Mouse (Mus musculus) cerebellum, adult 2 months (tissue): ENCODE data around the gene Gpi1. TPM values are rescaled to one million over a fixed set of nuclear protein-coding genes. Genes with fewer than 3 reads are reported as not detected.
"Not testable (repeated sequence)": the region's sequence is repeated elsewhere in the genome, so short reads cannot be mapped to it uniquely, and the experiment has no call there.

Source experiments
- DNase-seq, 2 experiments: peaks; one replicate each; pipeline ENCODE4 v3.0.0; 2021
- H3K27ac ChIP-seq: fragments of 200-500 bp; 2 replicates; pipeline ENCODE4 v1.5.1; 2012; ENCODE audit warnings: low read length, control low read depth, inconsistent platforms; ENCODE audit not compliant: insufficient read depth
- H3K27me3 ChIP-seq: fragments of 200-500 bp; 2 replicates; pipeline ENCODE4 v1.6.1; 2012; ENCODE audit warnings: inconsistent platforms, mild to moderate bottlenecking, low read length, moderate library complexity; ENCODE audit not compliant: control insufficient read depth, insufficient read depth
- H3K4me1 ChIP-seq: fragments of 200-500 bp; 2 replicates; pipeline ENCODE4 v1.6.1; 2011; ENCODE audit warnings: low read length; ENCODE audit not compliant: control insufficient read depth, insufficient read depth
- H3K4me3 ChIP-seq: fragments of 200-500 bp; replicated peaks from 2 replicates; pipeline ENCODE3; 2011; ENCODE audit warnings: mild to moderate bottlenecking, low read depth, low read length, control low read depth; ENCODE audit not compliant: insufficient read depth
- CTCF ChIP-seq: fragments of 200-500 bp; IDR thresholded peaks from 2 replicates; pipeline ENCODE4 v1.5.1; 2011; ENCODE audit warnings: low read depth, mild to moderate bottlenecking, control low read depth, low read length, moderate library complexity, borderline replicate concordance; ENCODE audit not compliant: insufficient read depth
- POLR2A ChIP-seq: fragments of 200-500 bp; IDR thresholded peaks from 2 replicates; pipeline ENCODE4 v1.6.1; 2011; ENCODE audit warnings: low read length, control low read depth, borderline replicate concordance; ENCODE audit not compliant: insufficient read depth
- WGBS: fragments of 180-500 bp; shearing (Covaris S2); methylation state at CpG from one replicate; pipeline ENCODE4 v1.1.7; 2018; 5-methylcytosine and 5-hydroxymethylcytosine counted together
- polyA plus RNA-seq: library from polyadenylated mRNA; depleted of rRNA; stranded (reverse); fragments of >200 nt; gene quantifications from 2 replicates; pipeline ENCODE4 v1.2.3, GENCODE M21; 2012

Gene Gpi1
- polyA plus RNA-seq, 1 experiment = 659 TPM

DNA sequence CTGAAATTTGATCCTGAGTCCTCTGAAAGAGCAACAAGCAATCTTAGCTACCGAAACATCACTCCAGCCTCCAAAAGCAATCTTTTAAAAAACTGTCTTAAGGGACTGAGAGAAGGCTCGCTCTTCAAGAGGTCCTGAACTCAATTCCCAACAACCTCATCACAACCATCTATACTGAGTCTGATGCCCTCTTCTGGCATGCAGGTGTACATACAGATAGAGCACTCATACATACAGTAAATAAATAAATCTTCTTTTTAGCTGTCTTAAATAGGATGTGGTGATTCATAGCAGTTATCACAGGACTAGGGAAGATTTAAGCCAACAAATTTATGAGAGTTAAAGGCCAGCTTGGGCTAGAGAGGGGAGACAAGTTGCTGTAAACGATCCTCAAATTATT is 34.5 kb downstream of the Gpi1 start:
- no peak for DNase-seq
- WGBS = 40% methylated on average over 3 of the region's 3 CpGs
- Histone ChIP-seq H3K27me3 (no peaks in the 10 kb centered on the region), H3K4me3 (peak overlapping the region; percentile 78), H3K4me1 (peaks cover 3% of the 10 kb centered on the region; the same call in 1 of the 2 replicates), H3K27ac (no peak overlapping the region)
- TF ChIP-seq POLR2A (no peak), CTCF (no peak)

DNA sequence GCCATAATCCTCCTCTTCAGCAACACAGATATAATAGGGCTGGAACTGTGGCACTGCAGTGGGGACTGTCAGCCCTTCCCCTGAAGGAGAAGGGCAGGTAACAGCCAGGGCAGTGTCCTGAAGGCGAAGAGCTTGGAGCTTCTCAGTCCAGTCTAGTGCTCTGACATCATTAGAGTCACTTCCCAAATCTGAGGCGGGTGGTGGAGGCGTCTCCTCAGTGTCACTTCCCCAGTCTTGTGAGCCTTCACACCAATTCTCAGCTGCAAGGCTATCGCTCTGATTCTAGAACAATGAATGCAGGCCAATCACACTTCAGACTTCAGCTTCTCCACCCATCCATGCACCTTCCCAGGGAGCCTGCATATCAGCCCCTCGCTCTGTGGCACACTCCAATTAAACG is 37.3 kb downstream of the Gpi1 start:
- 91% methylated on average over 6 of the region's 6 CpGs for WGBS
- H3K4me3 ChIP-seq = no peak overlapping the region
- DNase-seq = no peak
- H3K27ac ChIP-seq = no peak overlapping the region
- no peaks in the 10 kb centered on the region for H3K27me3 ChIP-seq
- no peak for TF ChIP-seq CTCF
- no peak for TF ChIP-seq POLR2A
- peaks cover 5% of the 10 kb centered on the region for H3K4me1 ChIP-seq

DNA sequence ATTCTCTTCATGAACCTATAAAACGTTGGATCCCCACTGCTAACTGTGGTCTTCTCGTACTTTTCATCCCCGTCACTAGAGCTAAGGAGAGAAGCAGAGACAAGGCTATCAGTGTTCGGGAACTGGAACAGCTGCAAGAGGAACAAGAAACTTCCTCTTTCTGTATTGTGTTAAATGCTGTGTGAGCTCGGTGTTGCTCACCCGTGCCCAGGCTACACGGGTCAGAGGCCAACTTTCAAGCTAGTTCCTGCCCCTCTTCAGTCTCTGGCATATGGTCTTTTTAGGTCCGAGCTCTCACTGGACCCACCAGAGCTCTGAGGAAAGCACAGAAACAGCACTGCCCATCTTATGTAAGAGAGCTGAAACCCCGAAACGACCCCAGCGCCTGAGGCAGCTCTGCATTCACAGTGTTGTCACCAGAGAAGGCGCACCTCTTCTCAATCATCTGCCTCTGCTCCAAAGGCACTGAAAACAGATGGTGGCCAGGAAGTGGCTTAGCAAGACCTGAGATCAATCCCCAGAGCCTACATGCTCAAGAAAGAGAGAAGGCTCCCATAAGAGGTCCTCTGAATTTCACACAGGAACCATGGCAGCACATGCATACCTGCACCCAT is 40.7 kb downstream of the Gpi1 start:
- no peak for DNase-seq
- no peaks in the 10 kb centered on the region for H3K27me3 ChIP-seq
- TF ChIP-seq CTCF (no peak), POLR2A (no peak)
- WGBS = 90% methylated on average over 12 of the region's 12 CpGs
- H3K4me1 ChIP-seq = peaks cover 15% of the 10 kb centered on the region
- H3K4me3 ChIP-seq = no peak overlapping the region
- 0 out of 2 replicates have a peak overlapping the region, but pooled peaks have one; percentile 21 for H3K27ac ChIP-seq

DNA sequence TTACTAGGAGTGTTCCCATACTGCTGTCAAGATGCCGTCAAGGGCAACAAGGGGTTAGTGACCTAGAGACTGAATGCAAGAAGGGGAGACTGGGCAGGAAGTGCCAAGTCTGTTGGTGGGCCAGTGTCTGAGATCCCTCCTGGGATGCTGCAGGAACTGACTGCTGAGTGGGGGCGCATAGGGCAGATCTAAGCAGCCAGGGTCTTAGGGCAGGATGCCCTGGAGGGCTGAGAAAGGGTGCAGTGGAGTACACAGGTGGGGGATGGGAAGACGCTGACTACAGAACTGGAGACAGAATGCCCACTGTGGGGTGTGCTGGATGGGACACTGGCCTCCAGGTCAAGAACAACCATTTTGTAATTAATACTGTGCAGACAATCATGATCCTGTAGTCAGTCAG is 46.3 kb downstream of the Gpi1 start:
- WGBS = 87% methylated on average over 3 of the region's 3 CpGs
- H3K27ac ChIP-seq = no peak overlapping the region
- TF ChIP-seq POLR2A = no peak
- no peak for TF ChIP-seq CTCF
- no peak for DNase-seq
- peaks cover 15% of the 10 kb centered on the region for H3K4me1 ChIP-seq
- H3K27me3 ChIP-seq = no peaks in the 10 kb centered on the region
- no peak overlapping the region for H3K4me3 ChIP-seq

DNA sequence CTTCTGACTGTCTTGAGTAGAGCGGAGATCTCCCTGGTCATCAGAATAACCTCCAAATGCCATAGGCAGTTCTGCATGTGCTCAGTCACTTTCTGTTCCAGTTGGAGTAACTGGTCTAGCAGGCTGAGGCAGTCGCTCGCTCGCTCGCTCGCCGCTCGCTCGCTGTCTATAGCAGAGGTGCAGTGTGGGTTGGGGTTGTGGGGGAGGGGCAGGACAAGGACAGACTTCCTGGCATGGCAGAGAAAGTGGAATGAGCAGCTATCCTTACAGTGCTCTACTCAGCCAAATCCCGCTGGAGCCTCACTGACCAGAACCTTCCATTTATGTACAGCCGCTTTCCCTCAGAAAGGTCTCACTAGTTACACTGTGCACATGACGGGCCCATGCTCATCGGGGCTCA is 46.8 kb downstream of the Gpi1 start:
- TF ChIP-seq CTCF (no peak), POLR2A (no peak)
- Histone ChIP-seq H3K27me3 (no peaks in the 10 kb centered on the region), H3K4me1 (peaks cover 15% of the 10 kb centered on the region), H3K4me3 (no peak overlapping the region), H3K27ac (no peak overlapping the region)
- 91% methylated on average over 13 of the region's 13 CpGs for WGBS
- no peak for DNase-seq

DNA sequence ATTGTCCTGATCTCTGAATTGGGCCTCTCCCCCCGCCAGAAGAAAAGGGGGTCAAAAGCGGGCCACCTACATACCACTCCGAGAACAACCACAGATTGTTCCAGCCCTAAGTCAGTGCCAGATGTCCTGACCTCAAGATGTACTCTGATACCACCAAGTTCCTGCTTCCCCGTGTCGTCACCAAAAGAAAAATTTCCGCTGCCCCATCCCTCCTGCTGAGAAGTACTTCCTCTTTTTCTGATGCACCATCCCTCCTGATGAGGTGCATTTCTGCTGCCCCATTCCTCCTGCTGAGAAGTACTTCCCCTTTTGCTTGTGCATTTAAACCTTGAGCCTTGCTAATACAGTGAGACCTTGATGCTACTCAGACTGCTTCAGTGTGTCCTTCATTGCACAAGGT is 53.9 kb downstream of the Gpi1 start:
- WGBS = 68% methylated on average over 6 of the region's 6 CpGs
- H3K4me1 ChIP-seq, H3K27ac ChIP-seq, H3K27me3 ChIP-seq, DNase-seq, H3K4me3 ChIP-seq: not testable (repeated sequence)

DNA sequence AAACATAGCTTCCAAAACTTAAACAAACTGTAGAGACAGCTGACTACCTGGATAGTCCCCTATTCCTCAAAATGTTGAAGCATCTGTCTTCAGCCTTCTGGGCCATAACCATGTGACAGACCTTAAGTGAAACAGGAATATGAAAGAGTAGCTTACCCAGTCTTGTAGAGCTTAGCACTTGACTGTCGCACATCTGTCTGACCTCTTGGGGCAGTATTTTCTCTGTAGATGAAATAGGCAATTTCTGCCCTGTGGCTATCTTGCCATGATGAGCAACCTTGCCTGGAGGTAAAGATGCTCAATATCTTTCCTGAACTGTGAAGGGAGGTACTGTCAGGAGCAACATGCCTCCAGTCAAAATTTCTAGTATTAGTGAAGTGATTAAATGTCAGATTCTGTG is 57.9 kb downstream of the Gpi1 start:
- H3K27me3 ChIP-seq = no peaks in the 10 kb centered on the region
- TF ChIP-seq POLR2A = no peak
- no peak for TF ChIP-seq CTCF
- H3K4me3 ChIP-seq = no peak overlapping the region
- H3K4me1 ChIP-seq = no peaks in the 10 kb centered on the region
- WGBS = 55% methylated on average over 1 of the region's 1 CpGs
- H3K27ac ChIP-seq = no peak overlapping the region
- DNase-seq = no peak

DNA sequence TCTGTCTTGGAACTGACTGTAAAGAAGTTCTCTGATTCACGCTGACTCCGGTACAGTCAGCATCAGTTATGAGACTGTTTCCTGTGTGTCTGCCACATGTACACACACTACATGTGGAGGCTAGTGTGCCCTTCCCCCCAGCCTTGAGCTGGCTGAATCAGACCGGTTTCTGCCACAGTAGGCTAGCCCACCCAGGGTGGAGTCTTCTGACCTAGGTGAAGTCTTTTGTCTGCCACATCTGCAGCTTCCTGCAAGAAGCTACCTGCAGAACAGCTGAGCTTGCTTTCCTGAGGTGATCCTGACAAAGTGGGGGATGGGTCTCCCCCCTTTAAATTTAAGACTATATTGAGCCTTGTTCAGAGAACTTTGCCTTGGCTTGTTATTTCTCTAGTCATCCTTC is 60.7 kb downstream of the Gpi1 start, which contains the start of gene Uba2:
Gene Uba2 (minus strand): TSS at position 146 of the 400 bp plus-strand sequence.
- TF ChIP-seq POLR2A = no peak
- no peak for TF ChIP-seq CTCF
- no peak for DNase-seq
- H3K4me3 ChIP-seq = peak within 1 kb of the TSS; percentile 90
- H3K27ac ChIP-seq = no peak within 1 kb of the TSS
- 83% methylated on average over 3 of the region's 3 CpGs for WGBS
- peaks cover 2% of the 10 kb centered on the region; the same call in 1 of the 2 replicates for H3K4me1 ChIP-seq
- H3K27me3 ChIP-seq = no peaks in the 10 kb centered on the region
